Mouse (Mus musculus) lung, postnatal 0 days (tissue): ENCODE results near the gene Grasp.

Source experiments
- CTCF ChIP-seq: IDR thresholded peaks from 2 replicates; pipeline ENCODE4 v1.5.1; 2016; ENCODE audit warnings: antibody characterized with exemption, mild to moderate bottlenecking
- EP300 ChIP-seq: IDR thresholded peaks from 2 replicates; pipeline ENCODE4 v1.6.1; 2016; ENCODE audit warnings: antibody characterized with exemption, mild to moderate bottlenecking, control low read depth

- TF ChIP-seq EP300, result no peak
- TF ChIP-seq CTCF, result no peak
Observed at GRCm38 (mm10) chr15:101234611-101235341, 10.8 kb downstream of the Grasp start.
